Mouse (Mus musculus) CH12.LX (cell line): ENCODE data around the gene Six1. TPM values are rescaled to one million over a fixed set of nuclear protein-coding genes. Genes with fewer than 3 reads are reported as not detected.

Experiments used
- DNase-seq: peaks from one replicate; pipeline ENCODE4 v3.0.0-alpha.2; 2013; ENCODE audit errors: extremely low read depth
- H3K27ac ChIP-seq: 2 replicates; pipeline ENCODE4 v1.5.1; 2012; ENCODE audit warnings: low read depth, mild to moderate bottlenecking, control low read depth, moderate library complexity; ENCODE audit not compliant: insufficient read depth
- H3K27me3 ChIP-seq: replicated peaks from 2 replicates; pipeline ENCODE3; 2012; ENCODE audit warnings: inconsistent platforms
- H3K36me3 ChIP-seq, 2 experiments: replicated peaks in 1 of 2; 2 replicates each; pipeline versions ENCODE3 to v1.6.1; 2012; ENCODE audit warnings: inconsistent platforms in 1 of 2, low read length in 1 of 2, mild to moderate bottlenecking in 1 of 2, mixed read lengths in 1 of 2, moderate library complexity in 1 of 2; ENCODE audit not compliant: control insufficient read depth in 1 of 2, insufficient read depth in 1 of 2
- H3K4me1 ChIP-seq, 2 experiments: 2 replicates each; pipeline ENCODE4 v1.6.1; 2012; ENCODE audit warnings: inconsistent platforms in 1 of 2, moderate library complexity in 1 of 2; ENCODE audit not compliant: insufficient read depth in 2 of 2, control insufficient read depth in 1 of 2
- H3K4me2 ChIP-seq: 2 replicates; pipeline ENCODE4 v1.6.1; 2012; ENCODE audit warnings: low read depth, mild to moderate bottlenecking, control low read depth; ENCODE audit not compliant: poor library complexity, insufficient read depth, severe bottlenecking
- H3K4me3 ChIP-seq, 3 experiments: fragments of 150-350 bp in 1 of 3; sonication (generic) in 1 of 3; replicated peaks in 1 of 3; 2 replicates each; pipeline versions ENCODE3 to v1.5.1; 2011 to 2012; ENCODE audit warnings: low read depth in 2 of 3, low read length in 2 of 3, mild to moderate bottlenecking in 2 of 3, moderate library complexity in 2 of 3, control low read depth in 1 of 3, improper control_type of control experiment in 1 of 3, inconsistent platforms in 1 of 3, mixed read lengths in 1 of 3; ENCODE audit not compliant: poor library complexity in 1 of 3
- H3K79me2 ChIP-seq: replicated peaks from 2 replicates; pipeline ENCODE4 v1.6.1; 2012; ENCODE audit warnings: mild to moderate bottlenecking, moderate library complexity; ENCODE audit not compliant: control insufficient read depth, poor library complexity, insufficient read depth, severe bottlenecking; ENCODE audit errors: extremely low read depth
- H3K9ac ChIP-seq: 2 replicates; pipeline ENCODE4 v1.6.1; 2012; ENCODE audit warnings: low read depth, mild to moderate bottlenecking, control low read depth, moderate library complexity; ENCODE audit not compliant: insufficient read depth
- H3K9me3 ChIP-seq: replicated peaks from 2 replicates; pipeline ENCODE3; 2012; ENCODE audit warnings: low read length, inconsistent platforms, mixed read lengths
- ELF1 ChIP-seq: IDR thresholded peaks from 2 replicates; pipeline ENCODE4 v1.6.1; 2014; ENCODE audit warnings: low read depth, mild to moderate bottlenecking, inconsistent platforms, low read length, improper control_type of control experiment
- ETS1 ChIP-seq: conservative IDR thresholded peaks from 2 replicates; pipeline ENCODE4 v1.6.1; 2012; ENCODE audit warnings: low read depth, mild to moderate bottlenecking, inconsistent platforms, low read length, improper control_type of control experiment, moderate library complexity
- GABPA ChIP-seq: IDR thresholded peaks from 2 replicates; pipeline ENCODE4 v1.6.1; 2012; ENCODE audit warnings: low read depth, low read length, improper control_type of control experiment, inconsistent platforms; ENCODE audit not compliant: insufficient replicate concordance
- HCFC1 ChIP-seq: IDR thresholded peaks from 2 replicates; pipeline ENCODE4 v1.6.1; 2012; ENCODE audit warnings: low read depth, mild to moderate bottlenecking, inconsistent platforms, low read length, improper control_type of control experiment
- IRF4 ChIP-seq: IDR thresholded peaks from 2 replicates; pipeline ENCODE4 v1.6.1; 2014; ENCODE audit warnings: low read depth, mild to moderate bottlenecking, inconsistent platforms, low read length, improper control_type of control experiment
- JUN ChIP-seq: IDR thresholded peaks from 2 replicates; pipeline ENCODE4 v1.6.1; 2011; ENCODE audit warnings: low read depth, mild to moderate bottlenecking, low read length, improper control_type of control experiment, moderate library complexity; ENCODE audit not compliant: insufficient read depth
- JUND ChIP-seq: conservative IDR thresholded peaks from 2 replicates; pipeline ENCODE4 v1.6.1; 2011; ENCODE audit warnings: low read depth, low read length, improper control_type of control experiment
- KAT2A ChIP-seq: IDR thresholded peaks from 2 replicates; pipeline ENCODE4 v1.6.1; 2012; ENCODE audit warnings: low read length, improper control_type of control experiment, inconsistent platforms; ENCODE audit not compliant: insufficient replicate concordance
- MAFK ChIP-seq: IDR thresholded peaks from 2 replicates; pipeline ENCODE4 v1.6.1; 2011; ENCODE audit warnings: low read length, improper control_type of control experiment; ENCODE audit not compliant: insufficient replicate concordance
- MXI1 ChIP-seq: IDR thresholded peaks from 2 replicates; pipeline ENCODE4 v1.6.1; 2011; ENCODE audit warnings: mild to moderate bottlenecking, low read depth, low read length, improper control_type of control experiment
- MYC ChIP-seq: IDR thresholded peaks from 2 replicates; pipeline ENCODE4 v1.6.1; 2011; ENCODE audit warnings: low read depth, mild to moderate bottlenecking, improper control_type of control experiment, low read length
- POLR2AphosphoS2 ChIP-seq: IDR thresholded peaks from 2 replicates; pipeline ENCODE4 v1.6.1; 2011; ENCODE audit warnings: low read depth, low read length, improper control_type of control experiment
- RAD21 ChIP-seq: IDR thresholded peaks from 2 replicates; pipeline ENCODE4 v1.6.1; 2011; ENCODE audit warnings: low read depth, mild to moderate bottlenecking, low read length, improper control_type of control experiment, moderate library complexity
- RCOR1 ChIP-seq: conservative IDR thresholded peaks from 2 replicates; pipeline ENCODE4 v1.6.1; 2012; ENCODE audit warnings: low read depth, mild to moderate bottlenecking, inconsistent platforms, low read length, improper control_type of control experiment
- SIN3A ChIP-seq: IDR thresholded peaks from 2 replicates; pipeline ENCODE4 v1.6.1; 2012; ENCODE audit warnings: low read length, improper control_type of control experiment, inconsistent platforms
- SMC3 ChIP-seq: IDR thresholded peaks from 2 replicates; pipeline ENCODE4 v1.6.1; 2011; ENCODE audit warnings: low read depth, low read length, improper control_type of control experiment
- TCF12 ChIP-seq: IDR thresholded peaks from 2 replicates; pipeline ENCODE4 v1.6.1; 2014; ENCODE audit warnings: low read depth, mild to moderate bottlenecking, inconsistent platforms, low read length, improper control_type of control experiment
- USF2 ChIP-seq: conservative IDR thresholded peaks from 2 replicates; pipeline ENCODE4 v1.6.1; 2011; ENCODE audit warnings: low read depth, low read length, improper control_type of control experiment
- ZKSCAN1 ChIP-seq: IDR thresholded peaks from 2 replicates; pipeline ENCODE4 v1.6.1; 2012; ENCODE audit warnings: low read depth, inconsistent platforms, low read length, improper control_type of control experiment, borderline replicate concordance
- ZMIZ1 ChIP-seq: IDR thresholded peaks from 2 replicates; pipeline ENCODE4 v1.6.1; 2012; ENCODE audit warnings: low read depth, mild to moderate bottlenecking, inconsistent platforms, low read length, improper control_type of control experiment
- dilution Hi-C: fragments of 300-500 bp; cut with MboI; formaldehyde crosslinking; loops from 2 replicates; pipeline ENCODE4 v1.14.3; 2020; ENCODE audit warnings: low sequenced_read_pairs; ENCODE audit not compliant: extremely low pct_unique_long_range_greater_than_20kb, extremely low pct_ligation_motif_present
- in situ Hi-C: fragments of 300-500 bp; cut with MboI; formaldehyde crosslinking; loops from 3 replicates; pipeline ENCODE4 v1.14.3; 2019; ENCODE audit warnings: low sequenced_read_pairs, low pct_ligation_motif_present, low pct_unique_long_range_greater_than_20kb, mixed read lengths
- polyA plus RNA-seq: library from polyadenylated mRNA; unstranded; fragments of >175 nt; gene quantifications from 2 replicates; pipeline ENCODE4 v1.2.1, GENCODE M21; 2012; ENCODE audit warnings: low read depth; ENCODE audit not compliant: insufficient read length
- total RNA-seq, 2 experiments: library from RNA; depleted of rRNA; stranded (reverse); fragments of 300-350 nt in 1 of 2; fragments of >200 nt in 1 of 2; gene quantifications; 2 replicates each; pipeline ENCODE4 v1.2.3; 2012 to 2014

Six1 gene
- total and polyA plus RNA-seq, 3 experiments = 7.9 to 16.5 (median 9.5) TPM

GRCm38 (mm10) chr12:73037385-73038160 lies 16.1 kb downstream of the Six1 start:
- in situ Hi-C loops = loop anchor here (25.0 kb wide), 1 partner anchor 275 kb away; no protein-coding TSS in a partner anchor
- DNase-seq = no peak
- Histone ChIP-seq H3K4me2 (no peak overlapping the region), H3K27me3 (no peaks in the 10 kb centered on the region), H3K27ac (no peak overlapping the region), H3K79me2 (no peaks in the 10 kb centered on the region), H3K9ac (no peak overlapping the region), H3K4me3 (no peak overlapping the region), H3K4me1 (peaks cover 0 to 7% of the 10 kb centered on the region in 2 experiments; a peak in 1 of 4 replicates), H3K9me3 (no peaks in the 10 kb centered on the region), H3K36me3 (peaks cover 5 to 21% of the 10 kb centered on the region in 2 experiments)
- dilution Hi-C loops = no loop called here
- no peak for TF ChIP-seq USF2
- no peak for TF ChIP-seq SMC3
- TF ChIP-seq JUN = no peak
- no peak for TF ChIP-seq ZMIZ1
- no peak for TF ChIP-seq KAT2A
- TF ChIP-seq MYC = no peak
- no peak for TF ChIP-seq RCOR1
- TF ChIP-seq ETS1 = no peak
- no peak for TF ChIP-seq SIN3A
- no peak for TF ChIP-seq ZKSCAN1
- TF ChIP-seq MAFK = no peak
- no peak for TF ChIP-seq GABPA
- no peak for TF ChIP-seq IRF4
- TF ChIP-seq RAD21 = no peak
- TF ChIP-seq MXI1 = no peak

GRCm38 (mm10) chr12:73034901-73035895 lies 18.5 kb downstream of the Six1 start:
- Histone ChIP-seq H3K9me3 (no peaks in the 10 kb centered on the region), H3K79me2 (no peaks in the 10 kb centered on the region), H3K27ac (no peak overlapping the region), H3K4me3 (no peak overlapping the region), H3K36me3 (peaks cover 4 to 11% of the 10 kb centered on the region in 2 experiments), H3K9ac (no peak overlapping the region), H3K27me3 (no peaks in the 10 kb centered on the region), H3K4me2 (no peak overlapping the region), H3K4me1 (peaks cover 0 to 7% of the 10 kb centered on the region in 2 experiments; a peak in 2 of 4 replicates)
- DNase-seq = no peak
- dilution Hi-C loops = no loop called here
- TF ChIP-seq MYC (no peak), ELF1 (no peak), JUND (no peak), HCFC1 (no peak), TCF12 (no peak), RAD21 (no peak), MXI1 (no peak), POLR2AphosphoS2 (no peak)
- in situ Hi-C loops = loop anchor here (25.0 kb wide), 1 partner anchor 277 kb away; no protein-coding TSS in a partner anchor
